Mouse (Mus musculus) kidney, adult 8-10 months (tissue): ENCODE measurements at regions not wholly inside any gene's neighbourhood (a gene's known extent, or its start where the extent isn't known, plus 50 kb on each side); places are given as distances from the start of the nearest gene placed in this dataset.

Experiments used
- DNase-seq, 2 experiments: peaks; one replicate each; pipeline ENCODE4 v3.0.0; 2022

DNA sequence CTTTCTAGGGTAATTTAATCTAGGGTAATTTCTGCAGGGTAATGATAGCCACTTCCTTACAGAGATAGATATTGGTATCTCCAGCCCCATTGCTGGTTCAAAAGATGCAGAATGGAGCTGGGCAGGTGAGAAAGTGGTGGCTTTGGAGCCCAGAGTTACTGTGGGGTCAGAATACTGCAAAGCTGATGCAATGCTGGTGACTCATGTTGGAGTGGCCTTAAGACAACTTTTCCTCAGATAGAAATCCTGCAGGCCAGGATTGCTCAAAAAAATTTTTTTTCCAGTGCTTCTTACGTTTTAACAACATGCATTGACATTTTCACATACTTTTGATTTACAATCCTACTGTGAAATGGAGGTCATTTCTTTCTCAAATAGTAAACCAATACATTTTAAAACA is 305.8 kb downstream of the Isl1 start:
- DNase-seq = no peak

DNA sequence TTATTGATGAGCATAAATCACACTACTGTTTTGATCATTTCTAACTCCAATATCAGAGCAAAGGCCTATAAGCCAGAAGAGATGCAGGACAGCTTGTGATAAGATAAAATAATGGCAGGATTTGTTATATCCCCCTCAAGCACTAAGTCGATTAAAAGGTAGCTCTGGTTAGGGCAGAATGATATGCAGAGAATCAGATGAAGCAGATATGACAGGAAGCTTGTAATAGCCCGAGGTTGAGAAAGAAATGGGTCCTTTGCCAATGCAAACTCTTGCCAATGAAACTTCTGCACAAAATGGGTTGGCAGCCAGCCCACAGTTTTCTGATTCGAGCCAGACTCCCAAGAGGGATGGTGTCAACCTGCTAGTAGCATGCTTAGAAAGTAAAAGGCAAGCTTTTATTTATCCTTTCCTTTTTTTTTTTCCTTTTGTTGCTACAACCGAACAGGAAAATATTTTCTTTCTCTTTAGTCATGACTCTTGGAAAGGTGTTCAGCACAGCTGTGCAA is 307.0 kb downstream of the Isl1 start:
- DNase-seq = peak in 1 of 2 experiments; percentile 1

DNA sequence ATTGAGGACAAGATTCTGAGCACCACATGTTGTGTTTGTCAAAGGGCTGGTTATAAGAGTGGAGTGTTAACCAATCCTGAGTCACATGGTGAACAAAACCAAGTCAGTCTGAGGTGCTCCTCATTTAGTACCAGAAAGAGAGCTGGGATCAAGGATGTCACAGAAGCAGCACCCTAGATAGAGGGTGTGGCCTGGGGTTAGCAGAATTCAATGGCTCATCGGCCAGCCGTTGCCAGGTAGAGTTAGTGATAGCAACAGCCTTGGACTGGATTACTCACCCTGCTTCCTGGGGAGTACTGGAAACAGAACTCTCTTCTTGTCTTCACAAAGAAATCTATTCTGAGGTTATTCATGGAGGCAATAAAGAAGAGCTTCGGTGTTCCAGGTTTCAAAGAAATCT is 318.9 kb downstream of the Isl1 start:
- DNase-seq = no peak

DNA sequence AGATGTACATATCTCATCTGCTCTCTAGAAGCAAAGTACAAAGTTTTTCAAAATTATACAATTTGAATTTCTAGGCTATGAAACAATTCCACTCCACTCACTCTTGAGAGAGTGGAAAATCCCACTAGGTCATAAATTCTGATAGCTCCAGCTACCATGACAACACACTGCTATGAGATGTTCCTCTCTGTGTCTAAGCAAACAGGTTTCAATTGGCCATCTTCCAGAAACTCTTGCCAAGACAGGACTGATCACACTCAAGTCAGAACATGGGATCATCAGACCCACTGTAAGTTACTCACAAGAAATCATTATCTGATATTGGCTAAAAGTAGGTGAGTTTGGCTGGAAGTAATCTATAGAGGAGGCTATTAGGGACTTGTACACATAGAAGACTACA is 320.4 kb downstream of the Isl1 start:
- DNase-seq = no peak

DNA sequence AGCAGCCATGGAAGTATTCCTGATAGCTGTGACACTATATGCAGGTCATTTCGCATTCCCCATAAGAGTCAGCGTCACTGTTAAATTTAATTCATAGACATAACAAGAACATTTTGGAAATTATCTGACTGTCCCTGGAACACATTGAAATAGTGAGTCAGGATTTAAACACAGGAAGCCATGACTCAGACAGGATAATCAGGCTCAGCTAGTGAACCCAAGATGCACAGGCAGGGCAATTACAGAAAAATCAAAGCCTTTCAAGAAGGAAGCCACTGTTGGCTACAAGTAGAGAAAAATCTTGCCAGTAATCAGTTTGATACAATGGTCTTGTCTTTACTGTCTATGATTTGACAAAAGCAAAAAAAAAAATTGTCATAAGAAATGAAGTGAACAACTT is 323.2 kb downstream of the Isl1 start:
- no peak for DNase-seq

DNA sequence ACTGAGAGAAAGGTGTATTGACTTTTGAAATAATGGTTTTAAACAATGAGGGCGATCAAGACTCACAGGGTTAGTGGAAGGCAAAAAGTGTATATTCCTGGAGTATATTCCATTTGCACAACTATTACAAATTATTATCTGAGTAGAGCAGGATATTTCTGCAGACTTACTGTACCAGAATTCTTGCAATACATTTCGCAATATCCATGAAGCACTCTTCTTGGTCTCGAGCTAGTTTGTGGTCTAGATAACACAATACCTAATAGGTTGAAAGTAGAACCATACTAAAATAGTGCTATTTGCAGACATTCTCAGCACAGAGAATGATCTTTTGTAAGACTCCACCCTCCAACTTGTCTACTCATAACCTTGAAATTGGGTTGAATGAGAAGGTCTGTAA is 323.8 kb downstream of the Isl1 start:
- no peak for DNase-seq

DNA sequence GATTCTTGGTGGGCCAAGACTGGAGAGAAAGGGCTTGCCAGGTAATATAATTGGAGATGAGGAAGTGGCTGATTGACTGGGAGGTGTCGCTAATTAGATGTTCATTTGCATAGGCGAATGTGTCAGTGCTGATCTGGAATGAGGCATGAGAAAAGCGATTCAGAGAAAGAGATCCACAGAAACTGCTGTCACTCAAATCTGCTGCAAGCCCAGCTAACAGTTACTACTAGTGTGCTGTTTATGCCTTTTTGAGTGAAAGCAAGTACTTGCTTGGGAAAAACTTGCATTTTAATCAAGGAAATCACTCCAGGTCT is 331.6 kb downstream of the Isl1 start:
- no peak for DNase-seq

DNA sequence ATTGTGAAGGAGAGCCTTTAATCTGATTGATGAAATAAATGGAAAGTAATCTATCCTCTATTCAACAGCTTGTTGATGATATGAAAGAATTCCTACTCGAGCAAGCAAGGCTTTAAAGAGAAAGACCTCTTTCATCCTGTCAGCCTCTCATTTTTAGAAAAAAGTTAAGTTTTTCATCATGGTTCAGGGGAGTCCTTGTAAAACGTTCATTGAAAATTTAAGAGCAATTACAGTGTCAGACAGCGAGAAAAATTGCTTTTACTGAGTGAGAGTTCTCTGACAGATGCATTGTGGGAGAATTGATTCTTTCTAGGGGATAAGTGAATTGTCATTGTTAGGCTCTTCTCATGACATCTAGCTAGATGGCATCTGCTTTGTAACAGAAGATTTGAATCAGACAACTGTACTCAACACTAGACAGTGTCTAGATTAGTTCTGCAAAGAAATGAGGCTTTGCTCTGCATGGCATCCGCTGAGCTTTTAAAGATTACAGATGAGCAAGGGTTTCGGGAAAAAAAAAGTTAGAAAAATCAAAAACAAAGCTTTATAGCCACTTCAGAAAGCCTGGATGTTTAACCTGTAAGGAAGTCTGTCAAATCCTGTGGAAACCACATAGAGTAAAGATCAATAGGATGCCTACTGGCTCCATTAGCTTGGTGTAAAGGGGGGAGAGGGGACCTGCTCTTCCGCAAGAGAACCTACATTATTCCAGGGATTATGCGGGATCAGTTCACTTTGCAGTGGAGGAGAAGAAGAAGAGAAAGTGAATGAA is 332.2 kb downstream of the Isl1 start:
- DNase-seq = no peak
